Mouse (Mus musculus): ENCODE results near the gene A630089N07Rik. TPM values are rescaled to one million over a fixed set of nuclear protein-coding genes. Genes with fewer than 3 reads are reported as not detected.
A peak's percentile ranks its signal among the peaks of the same experiment; 100 is the strongest.
"Not testable (repeated sequence)": the region's sequence is repeated elsewhere in the genome, so short reads cannot be mapped to it uniquely, and the experiment has no call there.

A630089N07Rik gene
- total and polyA plus RNA-seq, 3 experiments: 23.5 to 27.2 (median 26.0) TPM

DNA sequence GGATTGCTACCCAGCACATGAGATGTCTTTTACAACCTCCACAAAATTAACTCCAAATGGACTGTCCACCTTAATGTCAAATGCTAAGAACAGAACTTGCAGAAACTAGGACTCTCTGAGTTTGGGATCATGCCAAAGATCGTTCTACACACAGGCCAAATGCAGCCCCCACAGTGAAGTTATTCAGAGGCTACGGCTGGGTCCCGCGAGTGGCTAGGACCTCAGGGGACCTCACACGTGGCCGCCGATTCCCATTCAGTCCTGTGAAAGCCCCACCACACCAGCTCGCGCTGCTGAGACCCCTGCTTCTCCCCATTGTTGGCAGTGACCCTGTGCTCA, 731 bp downstream of the A630089N07Rik start:
- in situ Hi-C loops (cut with MboI; ENCODE audit: low pct_ligation_motif_present, low pct_unique_long_range_greater_than_20kb, low sequenced_read_pairs): loop anchor here (5.0 kb wide), 1 partner anchor 84 kb away; the partner anchor contains the start of gene B230307C23Rik
- dilution Hi-C loops (cut with MboI; ENCODE audit: extremely low pct_ligation_motif_present, extremely low pct_unique_long_range_greater_than_20kb, low sequenced_read_pairs); H3K27me3 ChIP-seq (replicated peaks); H3K9me3 ChIP-seq (replicated peaks; ENCODE audit: low read length): not testable (repeated sequence)
- Histone ChIP-seq H3K9ac (ENCODE audit: insufficient read depth, low read depth) (peak overlapping the region; percentile 69), H3K36me3 (replicated peaks in 1 of 2; ENCODE audit: control insufficient read depth in 1 of 2, insufficient read depth in 1 of 2, low read length in 1 of 2) (peaks cover 9 to 11% of the 10 kb centered on the region in 2 experiments), H3K4me3 (replicated peaks in 1 of 3; ENCODE audit: low read depth in 2 of 3, low read length in 2 of 3, poor library complexity in 1 of 3) (peak overlapping the region; percentile 75 to 77 (median 76)), H3K4me2 (ENCODE audit: insufficient read depth, low read depth, poor library complexity, severe bottlenecking) (peak overlapping the region; percentile 62), H3K4me1 (ENCODE audit: control insufficient read depth in 1 of 2, insufficient read depth in 2 of 2) (peaks cover 0 to 17% of the 10 kb centered on the region in 2 experiments; a peak in 2 of 4 replicates), H3K27ac (ENCODE audit: insufficient read depth, low read depth) (peak overlapping the region; percentile 49; the same call in 1 of the 2 replicates), H3K79me2 (replicated peaks; ENCODE audit: control insufficient read depth, extremely low read depth, insufficient read depth, poor library complexity, severe bottlenecking) (peaks cover 38% of the 10 kb centered on the region)
- TF ChIP-seq MYC (IDR thresholded peaks at IDR 0.05; ENCODE audit: low read depth, low read length): 0 out of 2 replicates have a peak, but pooled peaks have one; percentile 88
- TF ChIP-seq MAX (IDR thresholded peaks at IDR 0.05; ENCODE audit: low read length): peak; percentile 47; the same call in 1 of the 2 replicates
- peak; percentile 38 for DNase-seq (ENCODE audit: extremely low read depth)

DNA sequence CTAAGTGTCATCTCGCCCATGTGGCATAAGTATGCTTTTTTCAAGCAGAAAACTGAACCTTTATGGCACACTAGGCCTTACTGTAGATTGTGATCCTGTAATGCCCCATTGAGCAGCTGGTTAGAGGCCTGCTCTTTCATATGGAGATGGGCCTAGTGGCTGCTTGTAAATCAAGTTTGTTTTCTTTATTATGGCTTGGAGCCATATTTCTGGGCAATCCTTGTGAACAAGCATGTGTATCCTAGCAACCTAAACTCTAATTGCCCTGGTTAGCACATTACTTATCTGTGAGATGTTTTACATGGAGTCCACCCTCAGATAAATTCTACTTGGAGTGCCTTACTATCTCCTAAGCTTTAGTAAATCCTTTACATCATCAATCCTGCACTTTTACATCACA, 1.1 kb downstream of the A630089N07Rik start:
- Histone ChIP-seq H3K79me2 (replicated peaks; ENCODE audit: control insufficient read depth, extremely low read depth, insufficient read depth, poor library complexity, severe bottlenecking) (peaks cover 38% of the 10 kb centered on the region), H3K4me2 (ENCODE audit: insufficient read depth, low read depth, poor library complexity, severe bottlenecking) (peak overlapping the region; percentile 62), H3K9ac (ENCODE audit: insufficient read depth, low read depth) (peak overlapping the region; percentile 69), H3K4me1 (ENCODE audit: control insufficient read depth in 1 of 2, insufficient read depth in 2 of 2) (peaks cover 0 to 17% of the 10 kb centered on the region in 2 experiments; a peak in 2 of 4 replicates), H3K4me3 (replicated peaks in 1 of 3; ENCODE audit: low read depth in 2 of 3, low read length in 2 of 3, poor library complexity in 1 of 3) (peak overlapping the region; percentile 47 to 77 (median 75)), H3K36me3 (replicated peaks in 1 of 2; ENCODE audit: control insufficient read depth in 1 of 2, insufficient read depth in 1 of 2, low read length in 1 of 2) (peaks cover 10 to 11% of the 10 kb centered on the region in 2 experiments)
- H3K27me3 ChIP-seq (replicated peaks); H3K27ac ChIP-seq (ENCODE audit: insufficient read depth, low read depth); H3K9me3 ChIP-seq (replicated peaks; ENCODE audit: low read length); dilution Hi-C loops (cut with MboI; ENCODE audit: extremely low pct_ligation_motif_present, extremely low pct_unique_long_range_greater_than_20kb, low sequenced_read_pairs); DNase-seq (ENCODE audit: extremely low read depth): not testable (repeated sequence)
- in situ Hi-C loops (cut with MboI; ENCODE audit: low pct_ligation_motif_present, low pct_unique_long_range_greater_than_20kb, low sequenced_read_pairs): loop anchor here (5.0 kb wide), 1 partner anchor 84 kb away; the partner anchor contains the start of gene B230307C23Rik

DNA sequence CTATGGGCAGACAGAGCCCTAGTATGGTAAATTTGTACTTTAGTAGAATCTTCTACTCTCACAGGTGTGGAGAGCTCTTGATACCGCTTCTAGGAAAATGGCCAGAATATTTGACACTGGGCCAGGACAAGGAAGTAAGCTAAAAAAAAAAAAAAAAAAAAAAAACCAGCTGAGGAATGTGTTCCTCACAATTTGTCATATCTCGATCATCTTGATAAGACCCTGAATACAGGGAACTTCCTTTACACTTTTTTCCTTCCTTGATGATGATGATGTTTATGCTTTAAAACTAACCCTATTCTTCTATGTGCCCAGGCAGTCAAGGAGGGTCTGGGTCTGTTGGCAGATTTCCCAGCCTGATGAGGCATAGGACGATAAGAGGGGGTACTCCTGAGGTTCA, 2.9 kb downstream of the A630089N07Rik start:
- H3K4me3 ChIP-seq (replicated peaks in 1 of 3; ENCODE audit: low read depth in 2 of 3, low read length in 2 of 3, poor library complexity in 1 of 3); dilution Hi-C loops (cut with MboI; ENCODE audit: extremely low pct_ligation_motif_present, extremely low pct_unique_long_range_greater_than_20kb, low sequenced_read_pairs); DNase-seq (ENCODE audit: extremely low read depth); H3K4me2 ChIP-seq (ENCODE audit: insufficient read depth, low read depth, poor library complexity, severe bottlenecking); H3K27me3 ChIP-seq (replicated peaks); H3K27ac ChIP-seq (ENCODE audit: insufficient read depth, low read depth); H3K9ac ChIP-seq (ENCODE audit: insufficient read depth, low read depth); in situ Hi-C loops (cut with MboI; ENCODE audit: low pct_ligation_motif_present, low pct_unique_long_range_greater_than_20kb, low sequenced_read_pairs): not testable (repeated sequence)
- Histone ChIP-seq H3K79me2 (replicated peaks; ENCODE audit: control insufficient read depth, extremely low read depth, insufficient read depth, poor library complexity, severe bottlenecking) (peaks cover 53% of the 10 kb centered on the region), H3K36me3 (replicated peaks in 1 of 2; ENCODE audit: control insufficient read depth in 1 of 2, insufficient read depth in 1 of 2, low read length in 1 of 2) (peaks cover 20 to 22% of the 10 kb centered on the region in 2 experiments), H3K9me3 (replicated peaks; ENCODE audit: low read length) (peaks cover 14% of the 10 kb centered on the region), H3K4me1 (ENCODE audit: control insufficient read depth in 1 of 2, insufficient read depth in 2 of 2) (peaks cover 0 to 17% of the 10 kb centered on the region in 2 experiments; a peak in 2 of 4 replicates)

DNA sequence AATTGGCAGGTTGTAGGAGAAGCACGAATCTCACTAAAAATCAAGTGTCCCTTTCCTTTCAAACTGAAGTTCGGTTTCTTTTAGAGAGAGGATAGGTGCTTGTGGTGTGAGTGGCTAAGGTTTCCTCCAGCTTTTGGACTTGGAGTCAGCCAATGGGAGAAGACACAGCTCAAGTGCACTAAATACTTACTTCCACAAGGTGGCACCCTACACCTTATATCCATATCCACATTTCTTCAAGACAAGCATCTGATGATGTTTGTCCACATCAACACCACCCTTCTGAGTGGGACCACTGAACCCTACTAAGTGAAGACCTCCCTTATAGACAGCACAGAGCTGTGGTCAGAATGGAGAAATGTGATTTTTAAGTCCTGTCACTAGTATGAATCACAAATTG, 40.6 kb downstream of the A630089N07Rik start:
- dilution Hi-C loops (cut with MboI; ENCODE audit: extremely low pct_ligation_motif_present, extremely low pct_unique_long_range_greater_than_20kb, low sequenced_read_pairs): no loop called here
- Histone ChIP-seq H3K27ac (ENCODE audit: insufficient read depth, low read depth) (no peak overlapping the region), H3K9me3 (replicated peaks; ENCODE audit: low read length) (no peaks in the 10 kb centered on the region), H3K27me3 (replicated peaks) (no peaks in the 10 kb centered on the region), H3K79me2 (replicated peaks; ENCODE audit: control insufficient read depth, extremely low read depth, insufficient read depth, poor library complexity, severe bottlenecking) (no peaks in the 10 kb centered on the region), H3K36me3 (replicated peaks in 1 of 2; ENCODE audit: control insufficient read depth in 1 of 2, insufficient read depth in 1 of 2, low read length in 1 of 2) (peaks cover 0 to 37% of the 10 kb centered on the region in 2 experiments), H3K4me1 (ENCODE audit: control insufficient read depth in 1 of 2, insufficient read depth in 2 of 2) (no peaks in the 10 kb centered on the region), H3K4me3 (replicated peaks in 1 of 3; ENCODE audit: low read depth in 2 of 3, low read length in 2 of 3, poor library complexity in 1 of 3) (no peak overlapping the region), H3K4me2 (ENCODE audit: insufficient read depth, low read depth, poor library complexity, severe bottlenecking) (no peak overlapping the region), H3K9ac (ENCODE audit: insufficient read depth, low read depth) (no peak overlapping the region)
- in situ Hi-C loops (cut with MboI; ENCODE audit: low pct_ligation_motif_present, low pct_unique_long_range_greater_than_20kb, low sequenced_read_pairs): no loop called here
- DNase-seq (ENCODE audit: extremely low read depth): peak; percentile 55
- TF ChIP-seq ETS1 (conservative IDR thresholded peaks at IDR 0.05; ENCODE audit: low read depth, low read length) (no peak), RAD21 (IDR thresholded peaks at IDR 0.05; ENCODE audit: low read depth, low read length) (peak; percentile 79), TBP (conservative IDR thresholded peaks at IDR 0.05; ENCODE audit: low read depth, low read length) (no peak), RCOR1 (conservative IDR thresholded peaks at IDR 0.05; ENCODE audit: low read depth, low read length) (no peak), CTCF (conservative IDR thresholded peaks at IDR 0.05 in 1 of 2, IDR thresholded peaks at IDR 0.05 in 1 of 2; ENCODE audit: low read depth in 2 of 2, low read length in 2 of 2) (peak; percentile 67 to 78), JUN (IDR thresholded peaks at IDR 0.05; ENCODE audit: insufficient read depth, low read depth, low read length) (no peak), POLR2AphosphoS2 (IDR thresholded peaks at IDR 0.05; ENCODE audit: low read depth, low read length) (no peak), SMC3 (IDR thresholded peaks at IDR 0.05; ENCODE audit: low read depth, low read length) (peak; percentile 61)

DNA sequence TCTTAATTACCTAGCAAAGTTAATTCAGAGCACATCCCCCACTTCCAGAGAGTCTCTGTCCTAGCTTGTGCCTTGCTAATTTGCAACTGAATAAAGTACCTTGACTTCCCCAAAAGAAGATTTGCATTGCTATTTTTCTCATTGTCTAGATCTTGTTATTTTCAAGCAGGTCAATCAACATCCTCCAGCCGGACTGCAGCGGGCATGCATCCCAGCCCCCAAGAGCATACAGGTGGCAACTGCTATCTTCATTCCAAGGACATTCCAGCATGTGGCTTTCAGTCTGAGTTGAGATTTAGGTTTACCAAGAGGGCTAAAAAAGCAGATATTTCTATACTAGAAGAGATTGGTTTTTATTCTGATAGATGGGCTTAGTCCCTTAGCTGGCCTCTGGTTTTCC, 47.3 kb downstream of the A630089N07Rik start:
- H3K9me3 ChIP-seq (replicated peaks; ENCODE audit: low read length); H3K79me2 ChIP-seq (replicated peaks; ENCODE audit: control insufficient read depth, extremely low read depth, insufficient read depth, poor library complexity, severe bottlenecking); DNase-seq (ENCODE audit: extremely low read depth); H3K9ac ChIP-seq (ENCODE audit: insufficient read depth, low read depth); dilution Hi-C loops (cut with MboI; ENCODE audit: extremely low pct_ligation_motif_present, extremely low pct_unique_long_range_greater_than_20kb, low sequenced_read_pairs); H3K4me3 ChIP-seq (replicated peaks in 1 of 3; ENCODE audit: low read depth in 2 of 3, low read length in 2 of 3, poor library complexity in 1 of 3); H3K36me3 ChIP-seq (replicated peaks in 1 of 2; ENCODE audit: control insufficient read depth in 1 of 2, insufficient read depth in 1 of 2, low read length in 1 of 2); H3K4me2 ChIP-seq (ENCODE audit: insufficient read depth, low read depth, poor library complexity, severe bottlenecking); H3K27me3 ChIP-seq (replicated peaks); H3K27ac ChIP-seq (ENCODE audit: insufficient read depth, low read depth); in situ Hi-C loops (cut with MboI; ENCODE audit: low pct_ligation_motif_present, low pct_unique_long_range_greater_than_20kb, low sequenced_read_pairs); H3K4me1 ChIP-seq (ENCODE audit: control insufficient read depth in 1 of 2, insufficient read depth in 2 of 2): not testable (repeated sequence)

All from CH12.LX (cell line).